Mouse (Mus musculus) stomach, postnatal 0 days (tissue): ENCODE measurements around the gene Pdpn.

ENCODE experiments used
- CTCF ChIP-seq: IDR thresholded peaks from 2 replicates; pipeline ENCODE4 v1.5.1; 2016; ENCODE audit warnings: antibody characterized with exemption, low read depth, mild to moderate bottlenecking, moderate library complexity
- EP300 ChIP-seq: optimal IDR thresholded peaks from 2 replicates; pipeline ENCODE3; 2016; ENCODE audit warnings: antibody characterized with exemption

DNA sequence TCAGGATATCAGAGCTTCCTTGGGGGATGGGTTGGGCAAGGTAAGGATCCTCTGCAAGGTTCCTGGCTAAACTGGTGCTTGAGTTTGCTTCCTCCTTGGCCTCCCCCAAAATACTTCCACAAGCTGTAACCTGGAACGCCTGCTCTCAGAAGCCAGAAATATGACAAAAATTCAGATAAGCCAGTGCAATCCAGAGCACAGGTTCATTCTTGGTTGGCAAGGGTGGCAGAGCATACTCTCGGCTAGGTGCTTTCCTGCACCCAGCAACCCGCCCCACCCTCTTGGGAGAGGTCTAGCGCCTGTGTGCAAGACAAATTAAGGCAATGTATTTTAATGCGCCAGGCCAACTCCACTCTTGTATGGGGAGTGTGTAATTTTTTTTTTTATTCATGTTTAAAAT, 3.2 kb downstream of the Pdpn start:
- TF ChIP-seq CTCF, result no peak
- TF ChIP-seq EP300, result no peak
